Mouse (Mus musculus) ES-Bruce4 (cell line): ENCODE measurements around the gene Zfp704.

Experiments used
- CTCF ChIP-seq: IDR thresholded peaks from one replicate; pipeline ENCODE4 v1.8.1; 2011; ENCODE audit warnings: low read depth, low read length
- POLR2A ChIP-seq: IDR thresholded peaks from one replicate; pipeline ENCODE4 v1.8.1; 2011; ENCODE audit warnings: low read length; ENCODE audit not compliant: insufficient read depth

- TF ChIP-seq CTCF (no peak), POLR2A (no peak)
Measured at GRCm38 (mm10) chr3:9572261-9572660, 37.6 kb downstream of the Zfp704 start.
